In genomic region chr10:95563851-95564845, GRCm38 (mm10) we compare ENCODE assay signal across 7 mouse cellular contexts. TPM values are rescaled to one million over a fixed set of nuclear protein-coding genes. Genes with fewer than 3 reads are reported as not detected.
DNase-seq lines count a peak whose midpoint lies in the region; ATAC-seq lines count a peak whose summit lies in the region.

Gene Nudt4 (minus strand): TSS chr10:95564146.

- H3K27me3 ChIP-seq in intestine, embryonic 15.5 days (replicated peaks), result no peaks in the 10 kb centered on the region
- H3K27me3 ChIP-seq in midbrain, embryonic 12.5 days, result no peaks in the 10 kb centered on the region

- no peaks in the 10 kb centered on the region for H3K36me3 ChIP-seq in intestine, embryonic 15.5 days
- H3K36me3 ChIP-seq in midbrain, embryonic 12.5 days, result no peaks in the 10 kb centered on the region

- peak within 1 kb of the TSS; percentile 90 for H3K27ac ChIP-seq in intestine, embryonic 15.5 days
- H3K27ac ChIP-seq in midbrain, embryonic 12.5 days (replicated peaks), result peak within 1 kb of the TSS; percentile 94

- peak within 1 kb of the TSS; percentile 72 for H3K4me2 ChIP-seq in intestine, embryonic 15.5 days (replicated peaks)
- peak within 1 kb of the TSS; percentile 63 for H3K4me2 ChIP-seq in midbrain, embryonic 12.5 days (replicated peaks)

- peak; percentile 93 for DNase-seq in adrenal gland, adult 2 months
- DNase-seq in embryo, embryonic 11 days, result peak; percentile 98
- DNase-seq in gastrocnemius, postnatal 36 days, result peak; percentile 75 to 85
- peak; percentile 95 for DNase-seq in left cerebral cortex, postnatal 4 days
- DNase-seq in spleen, adult 12 weeks (ENCODE audit: low spot score), result peak; percentile 75

- intact Hi-C loops in gastrocnemius, postnatal 36 days (cut with DNase I), result loop anchor here (5.0 kb wide), 1 partner anchor 113 kb away; no protein-coding TSS in a partner anchor
- intact Hi-C loops in left cerebral cortex, postnatal 4 days (cut with DNase I), result loop anchor here (5.0 to 10.0 kb wide), 2 partner anchors 51 to 113 kb away; no protein-coding TSS in a partner anchor

- H3K4me3 ChIP-seq in intestine, embryonic 15.5 days (replicated peaks), result peak within 1 kb of the TSS; percentile 80
- H3K4me3 ChIP-seq in midbrain, embryonic 12.5 days, result peak within 1 kb of the TSS; percentile 73

- peak; percentile 94 for ATAC-seq in intestine, embryonic 15.5 days
- ATAC-seq in midbrain, embryonic 12.5 days (ENCODE audit: low FRiP score, low read depth), result peak; percentile 91

- 1% methylated on average over 87 of the region's 97 CpGs for WGBS in intestine, embryonic 15.5 days
- 1% methylated on average over 77 of the region's 97 CpGs for WGBS in midbrain, embryonic 12.5 days

- H3K9me3 ChIP-seq in intestine, embryonic 15.5 days, result no peaks in the 10 kb centered on the region
- H3K9me3 ChIP-seq in midbrain, embryonic 12.5 days, result no peaks in the 10 kb centered on the region

- H3K4me1 ChIP-seq in intestine, embryonic 15.5 days (replicated peaks), result peaks cover 22% of the 10 kb centered on the region
- peaks cover 26% of the 10 kb centered on the region for H3K4me1 ChIP-seq in midbrain, embryonic 12.5 days

- peak within 1 kb of the TSS; percentile 92 for H3K9ac ChIP-seq in intestine, embryonic 15.5 days
- H3K9ac ChIP-seq in midbrain, embryonic 12.5 days (replicated peaks), result peak within 1 kb of the TSS; percentile 91

RNA-seq across cellular contexts. Expression of gene Nudt4, which starts in this region (rescaled TPM):
- 100 to 1,000 TPM; 136 to 159 TPM for total RNA-seq in adrenal gland, adult 2 months (2021)
- polyA plus RNA-seq in adrenal gland, adult 2 months (2012; rRNA removed), result 67.5 and 106 TPM in 2 replicates
- total RNA-seq in gastrocnemius, postnatal 36 days (2021), result 100 to 1,000 TPM; 190 to 259 TPM
- 59.6 and 62.7 TPM in 2 replicates for polyA plus RNA-seq in intestine, embryonic 15.5 days (2015; fragmentation: Nextera tagmentation; extraction: Ambion mirVana)
- 100 to 1,000 TPM; 202 to 243 TPM for total RNA-seq in left cerebral cortex, postnatal 4 days (2021)
- polyA plus RNA-seq in midbrain, embryonic 12.5 days (2016; fragmentation: Nextera tagmentation; extraction: Ambion mirVana), result 124 and 125 TPM in 2 replicates

Comparison
In these comparisons a context has a peak if more than half of its experiments do, and no peak if none do; other contexts are left out.
1. Peak in every context shown above with its lines: DNase-seq, ATAC-seq, H3K4me3 ChIP-seq and H3K27ac ChIP-seq.